Mouse (Mus musculus): ENCODE measurements around the gene Qrich1. TPM values are rescaled to one million over a fixed set of nuclear protein-coding genes. Genes with fewer than 3 reads are reported as not detected.

The Qrich1 gene
- polyA plus RNA-seq, 1 experiment from 2014 or later = 27.1 TPM

GRCm38 (mm10) chr9:108575321-108576297 lies 59.0 kb downstream of the Qrich1 start:
- 84% methylated on average over 37 of the region's 37 CpGs for WGBS (ENCODE audit: insufficient replicate concordance)
- ATAC-seq (no peak), DNase-seq (no peak)
- Histone ChIP-seq H3K4me1 (ENCODE audit: insufficient read depth) (peaks cover 11% of the 10 kb centered on the region), H3K9me3 (ENCODE audit: low read length) (no peaks in the 10 kb centered on the region), H3K9ac (replicated peaks) (no peak overlapping the region), H3K4me3 (ENCODE audit: low read depth, low read length) (no peak overlapping the region), H3K36me3 (replicated peaks; ENCODE audit: insufficient read depth, low read length) (peaks cover 18% of the 10 kb centered on the region), H3K4me2 (ENCODE audit: low read depth, low read length) (no peak overlapping the region), H3K27me3 (ENCODE audit: insufficient read depth, low read length) (no peaks in the 10 kb centered on the region), H3K27ac (ENCODE audit: low read depth) (no peak overlapping the region)
- TF ChIP-seq EP300 (IDR thresholded peaks at IDR 0.05; ENCODE audit: low read depth) (no peak), CTCF (IDR thresholded peaks at IDR 0.05; ENCODE audit: low read depth) (no peak)

GRCm38 (mm10) chr9:108577025-108577424 lies 60.4 kb downstream of the Qrich1 start:
- WGBS (ENCODE audit: insufficient replicate concordance) = 58% methylated on average over 6 of the region's 6 CpGs
- Histone ChIP-seq H3K27ac (ENCODE audit: low read depth) (no peak overlapping the region), H3K9ac (replicated peaks) (no peak overlapping the region), H3K4me1 (ENCODE audit: insufficient read depth) (peaks cover 9% of the 10 kb centered on the region), H3K27me3 (ENCODE audit: insufficient read depth, low read length) (no peaks in the 10 kb centered on the region), H3K36me3 (replicated peaks; ENCODE audit: insufficient read depth, low read length) (peaks cover 10% of the 10 kb centered on the region), H3K4me2 (ENCODE audit: low read depth, low read length) (no peak overlapping the region), H3K4me3 (ENCODE audit: low read depth, low read length) (no peak overlapping the region), H3K9me3 (ENCODE audit: low read length) (no peaks in the 10 kb centered on the region)
- ATAC-seq (no peak), DNase-seq (no peak)
- TF ChIP-seq CTCF (IDR thresholded peaks at IDR 0.05; ENCODE audit: low read depth) = no peak
- TF ChIP-seq EP300 (IDR thresholded peaks at IDR 0.05; ENCODE audit: low read depth) = no peak

GRCm38 (mm10) chr9:108577934-108578544 lies 61.4 kb downstream of the Qrich1 start:
- H3K9me3 ChIP-seq (ENCODE audit: low read length) = no peaks in the 10 kb centered on the region
- ATAC-seq (peak; percentile 6), DNase-seq (peak; percentile 60)
- peak overlapping the region; percentile 72 for H3K9ac ChIP-seq (replicated peaks)
- peak overlapping the region; percentile 75 for H3K27ac ChIP-seq (ENCODE audit: low read depth)
- no peak for TF ChIP-seq EP300 (IDR thresholded peaks at IDR 0.05; ENCODE audit: low read depth)
- TF ChIP-seq CTCF (IDR thresholded peaks at IDR 0.05; ENCODE audit: low read depth) = no peak
- peak overlapping the region; percentile 97 for H3K4me2 ChIP-seq (ENCODE audit: low read depth, low read length)
- under 1% methylated on average over 24 of the region's 24 CpGs for WGBS (ENCODE audit: insufficient replicate concordance)
- H3K4me3 ChIP-seq (ENCODE audit: low read depth, low read length) = peak overlapping the region; percentile 70
- no peaks in the 10 kb centered on the region for H3K27me3 ChIP-seq (ENCODE audit: insufficient read depth, low read length)
- peaks cover 9% of the 10 kb centered on the region for H3K4me1 ChIP-seq (ENCODE audit: insufficient read depth)
- H3K36me3 ChIP-seq (replicated peaks; ENCODE audit: insufficient read depth, low read length) = 0 out of 2 replicates have a peak, but pooled peaks cover 3% of the 10 kb centered on the region

- Histone ChIP-seq H3K27me3 (ENCODE audit: insufficient read depth, low read length) (no peaks in the 10 kb centered on the region), H3K9me3 (ENCODE audit: low read length) (no peaks in the 10 kb centered on the region), H3K4me1 (ENCODE audit: insufficient read depth) (peaks cover 9% of the 10 kb centered on the region), H3K4me3 (ENCODE audit: low read depth, low read length) (peak within 1 kb of the TSS; percentile 70), H3K9ac (replicated peaks) (peak within 1 kb of the TSS; percentile 72), H3K4me2 (ENCODE audit: low read depth, low read length) (peak within 1 kb of the TSS; percentile 97), H3K27ac (ENCODE audit: low read depth) (peak within 1 kb of the TSS; percentile 75), H3K36me3 (replicated peaks; ENCODE audit: insufficient read depth, low read length) (no peaks in the 10 kb centered on the region)
- 6% methylated on average over 50 of the region's 51 CpGs for WGBS (ENCODE audit: insufficient replicate concordance)
- ATAC-seq (peak; percentile 96), DNase-seq (peak; percentile 90)
- TF ChIP-seq CTCF (IDR thresholded peaks at IDR 0.05; ENCODE audit: low read depth) (no peak), EP300 (IDR thresholded peaks at IDR 0.05; ENCODE audit: low read depth) (peak; percentile 45; the same call in 1 of the 2 replicates)
Observed at GRCm38 (mm10) chr9:108578545-108579343, 62.1 kb downstream of the Qrich1 start, which contains the start of gene Wdr6. TSS of gene Wdr6 (minus strand) at chr9:108578739.

- H3K9ac ChIP-seq (replicated peaks) = peak overlapping the region; percentile 72; the same call in 1 of the 2 replicates
- WGBS (ENCODE audit: insufficient replicate concordance) = 49% methylated on average over 5 of the region's 5 CpGs
- TF ChIP-seq CTCF (IDR thresholded peaks at IDR 0.05; ENCODE audit: low read depth) (no peak), EP300 (IDR thresholded peaks at IDR 0.05; ENCODE audit: low read depth) (no peak)
- peaks cover 9% of the 10 kb centered on the region for H3K4me1 ChIP-seq (ENCODE audit: insufficient read depth)
- peak overlapping the region; percentile 70 for H3K4me3 ChIP-seq (ENCODE audit: low read depth, low read length)
- ATAC-seq (no peak), DNase-seq (no peak)
- H3K27me3 ChIP-seq (ENCODE audit: insufficient read depth, low read length) = no peaks in the 10 kb centered on the region
- no peaks in the 10 kb centered on the region for H3K36me3 ChIP-seq (replicated peaks; ENCODE audit: insufficient read depth, low read length)
- no peak overlapping the region for H3K27ac ChIP-seq (ENCODE audit: low read depth)
- H3K9me3 ChIP-seq (ENCODE audit: low read length) = no peaks in the 10 kb centered on the region
- H3K4me2 ChIP-seq (ENCODE audit: low read depth, low read length) = peak overlapping the region; percentile 97
Observed at GRCm38 (mm10) chr9:108579344-108579690, 62.7 kb downstream of the Qrich1 start.
